Mouse (Mus musculus) myocyte (in vitro differentiated cells): ENCODE measurements around the gene Taok2. TPM values are rescaled to one million over a fixed set of nuclear protein-coding genes. Genes with fewer than 3 reads are reported as not detected.
A peak's percentile ranks its signal among the peaks of the same experiment; 100 is the strongest.

Experiments
- H3K27me3 ChIP-seq: one replicate; pipeline ENCODE4 v1.6.1; 2011; ENCODE audit not compliant: control insufficient read depth, insufficient read depth, insufficient read length
- H3K36me3 ChIP-seq: one replicate; pipeline ENCODE4 v1.6.1; 2011; ENCODE audit not compliant: control insufficient read depth, insufficient read depth
- H3K4me2 ChIP-seq: one replicate; pipeline ENCODE4 v1.6.1; 2011; ENCODE audit warnings: low read depth, control low read depth
- H3K4me3 ChIP-seq: one replicate; pipeline ENCODE4 v1.5.1; 2011; ENCODE audit warnings: mild to moderate bottlenecking, control low read depth, moderate library complexity
- H3K79me2 ChIP-seq: one replicate; pipeline ENCODE4 v1.6.1; 2011; ENCODE audit not compliant: control insufficient read depth, insufficient read depth
- H3ac ChIP-seq: one replicate; pipeline ENCODE4 v1.6.1; 2011; ENCODE audit not compliant: control insufficient read depth, insufficient read length
- CEBPB ChIP-seq: IDR thresholded peaks from 2 replicates; pipeline ENCODE4 v1.6.1; 2011; ENCODE audit warnings: mild to moderate bottlenecking, moderate library complexity; ENCODE audit not compliant: poor library complexity, insufficient read depth, severe bottlenecking
- E2F4 ChIP-seq: IDR thresholded peaks from one replicate; pipeline ENCODE4 v1.6.1; 2011; ENCODE audit warnings: mild to moderate bottlenecking, control low read depth, moderate library complexity; ENCODE audit not compliant: insufficient read depth
- MAX ChIP-seq: IDR thresholded peaks from one replicate; pipeline ENCODE4 v1.6.1; 2011; ENCODE audit warnings: low read depth, mild to moderate bottlenecking, control low read depth
- MYOD1 ChIP-seq, 3 experiments: IDR thresholded peaks; one replicate each; pipeline ENCODE4 v1.6.1; 2011; ENCODE audit warnings: control low read depth in 2 of 3, low read depth in 2 of 3, mild to moderate bottlenecking in 2 of 3, moderate library complexity in 1 of 3; ENCODE audit not compliant: insufficient read length in 2 of 3, control insufficient read depth in 1 of 3
- MYOG ChIP-seq, 3 experiments: IDR thresholded peaks; one replicate each; pipeline ENCODE4 v1.6.1; 2011; ENCODE audit warnings: control low read depth in 2 of 3, low read depth in 2 of 3, mild to moderate bottlenecking in 2 of 3; ENCODE audit not compliant: insufficient read length in 2 of 3, control insufficient read depth in 1 of 3, insufficient read depth in 1 of 3
- POLR2A ChIP-seq: IDR thresholded peaks from one replicate; pipeline ENCODE4 v1.6.1; 2011; ENCODE audit warnings: low read depth, mild to moderate bottlenecking, control low read depth, moderate library complexity; ENCODE audit not compliant: insufficient read length
- POLR2AphosphoS2 ChIP-seq: IDR thresholded peaks from one replicate; pipeline ENCODE4 v1.6.1; 2011; ENCODE audit warnings: low read depth, control low read depth; ENCODE audit not compliant: insufficient read length
- REST ChIP-seq: IDR thresholded peaks from one replicate; pipeline ENCODE4 v1.6.1; 2011; ENCODE audit warnings: mild to moderate bottlenecking, control low read depth, moderate library complexity; ENCODE audit not compliant: insufficient read depth, insufficient read length
- SRF ChIP-seq: IDR thresholded peaks from one replicate; pipeline ENCODE4 v1.6.1; 2011; ENCODE audit warnings: low read depth; ENCODE audit not compliant: control insufficient read depth, insufficient read length
- TCF12 ChIP-seq: IDR thresholded peaks from one replicate; pipeline ENCODE4 v1.6.1; 2011; ENCODE audit warnings: mild to moderate bottlenecking, control low read depth; ENCODE audit not compliant: poor library complexity, insufficient read depth, severe bottlenecking
- TCF3 ChIP-seq: IDR thresholded peaks from one replicate; pipeline ENCODE4 v1.6.1; 2011; ENCODE audit warnings: low read depth, control low read depth; ENCODE audit not compliant: insufficient read length
- USF1 ChIP-seq: IDR thresholded peaks from one replicate; pipeline ENCODE4 v1.6.1; 2011; ENCODE audit warnings: low read depth, mild to moderate bottlenecking, control low read depth, moderate library complexity
- polyA plus RNA-seq: library from polyadenylated mRNA; unstranded; fragments of >200 nt; fragmentation: generic; extraction: Trizol; gene quantifications from one replicate; pipeline ENCODE4 v1.2.1, GENCODE M21; 2012; ENCODE audit warnings: missing spikeins

The Taok2 gene
- polyA plus RNA-seq, 1 experiment: 26.6 TPM

GRCm38 (mm10) chr7:126896912-126897311, 12.4 kb upstream of the Taok2 start:
- no peak for TF ChIP-seq POLR2A
- H3K4me3 ChIP-seq: peak overlapping the region; percentile 62
- peak overlapping the region; percentile 99 for H3K4me2 ChIP-seq
- no peak overlapping the region for H3ac ChIP-seq
- H3K27me3 ChIP-seq: no peaks in the 10 kb centered on the region
- H3K36me3 ChIP-seq: no peaks in the 10 kb centered on the region
- no peaks in the 10 kb centered on the region for H3K79me2 ChIP-seq

- Histone ChIP-seq H3K36me3 (no peaks in the 10 kb centered on the region), H3K27me3 (no peaks in the 10 kb centered on the region), H3K79me2 (peaks cover 5% of the 10 kb centered on the region), H3ac (no peak overlapping the region), H3K4me3 (no peak overlapping the region), H3K4me2 (no peak overlapping the region)
- TF ChIP-seq POLR2A (no peak), MAX (no peak), POLR2AphosphoS2 (no peak), MYOD1 (IDR thresholded peaks at IDR 0.05; ENCODE audit: control insufficient read depth in 1 of 3, insufficient read length in 2 of 3, low read depth in 2 of 3) (no peak), E2F4 (no peak), CEBPB (no peak), SRF (no peak), TCF12 (no peak), USF1 (no peak), MYOG (IDR thresholded peaks at IDR 0.05; ENCODE audit: control insufficient read depth in 1 of 3, insufficient read depth in 1 of 3, insufficient read length in 2 of 3, low read depth in 2 of 3) (no peak), REST (no peak), TCF3 (no peak)
Measured at GRCm38 (mm10) chr7:126888852-126889251, 4.3 kb upstream of the Taok2 start.

GRCm38 (mm10) chr7:126887281-126887680, 2.8 kb upstream of the Taok2 start:
- H3K4me2 ChIP-seq: no peak overlapping the region
- TF ChIP-seq CEBPB (no peak), E2F4 (no peak), SRF (no peak), MAX (no peak), POLR2AphosphoS2 (no peak), MYOG (IDR thresholded peaks at IDR 0.05; ENCODE audit: control insufficient read depth in 1 of 3, insufficient read depth in 1 of 3, insufficient read length in 2 of 3, low read depth in 2 of 3) (no peak), TCF3 (no peak), MYOD1 (IDR thresholded peaks at IDR 0.05; ENCODE audit: control insufficient read depth in 1 of 3, insufficient read length in 2 of 3, low read depth in 2 of 3) (no peak), USF1 (no peak), REST (no peak), TCF12 (no peak), POLR2A (no peak)
- H3K36me3 ChIP-seq: no peaks in the 10 kb centered on the region
- H3K4me3 ChIP-seq: no peak overlapping the region
- H3K27me3 ChIP-seq: no peaks in the 10 kb centered on the region
- H3K79me2 ChIP-seq: peaks cover 20% of the 10 kb centered on the region
- no peak overlapping the region for H3ac ChIP-seq

GRCm38 (mm10) chr7:126883731-126884181, 747 bp downstream of the Taok2 start:
- no peaks in the 10 kb centered on the region for H3K36me3 ChIP-seq
- no peaks in the 10 kb centered on the region for H3K27me3 ChIP-seq
- peak overlapping the region; percentile 92 for H3K4me3 ChIP-seq
- H3ac ChIP-seq: peak overlapping the region; percentile 92
- TF ChIP-seq SRF (no peak), E2F4 (no peak)
- H3K4me2 ChIP-seq: peak overlapping the region; percentile 92
- H3K79me2 ChIP-seq: peaks cover 37% of the 10 kb centered on the region

- TF ChIP-seq REST: no peak
- Histone ChIP-seq H3K36me3 (peaks cover 8% of the 10 kb centered on the region), H3K4me3 (no peak overlapping the region), H3K4me2 (peak overlapping the region; percentile 92), H3ac (no peak overlapping the region), H3K27me3 (no peaks in the 10 kb centered on the region), H3K79me2 (peaks cover 37% of the 10 kb centered on the region)
Measured at GRCm38 (mm10) chr7:126881040-126881439, 3.5 kb downstream of the Taok2 start.

- Histone ChIP-seq H3K4me2 (no peak overlapping the region), H3K4me3 (no peak overlapping the region), H3K79me2 (peaks cover 17% of the 10 kb centered on the region), H3ac (no peak overlapping the region), H3K27me3 (no peaks in the 10 kb centered on the region), H3K36me3 (peaks cover 34% of the 10 kb centered on the region)
- TF ChIP-seq MAX: no peak
- no peak for TF ChIP-seq CEBPB
- TF ChIP-seq MYOD1 (IDR thresholded peaks at IDR 0.05; ENCODE audit: control insufficient read depth in 1 of 3, insufficient read length in 2 of 3, low read depth in 2 of 3): no peak
Measured at GRCm38 (mm10) chr7:126877239-126877638, 7.3 kb downstream of the Taok2 start.
